Mouse (Mus musculus): ENCODE data around the gene Gabrp. TPM values are rescaled to one million over a fixed set of nuclear protein-coding genes. Genes with fewer than 3 reads are reported as not detected.

The Gabrp gene
- polyA plus RNA-seq, 1 experiment from 2014 or later = 2.7 TPM

- ATAC-seq (ENCODE audit: low FRiP score) = no peak
- H3K9me3 ChIP-seq (ENCODE audit: control insufficient read depth, low read length) = no peaks in the 10 kb centered on the region
Measured at GRCm38 (mm10) chr11:33586614-33587013, 7.9 kb upstream of the Gabrp start.

GRCm38 (mm10) chr11:33579621-33580020 lies 862 bp upstream of the Gabrp start:
- Histone ChIP-seq H3K4me2 (no peak overlapping the region), H3K36me3 (ENCODE audit: control insufficient read depth, insufficient read depth, low read length) (no peaks in the 10 kb centered on the region), H3K27ac (ENCODE audit: low read depth, low read length) (no peak overlapping the region), H3K27me3 (ENCODE audit: control insufficient read depth, insufficient read depth, low read length) (no peaks in the 10 kb centered on the region), H3K9ac (ENCODE audit: low read length) (no peak overlapping the region), H3K9me3 (ENCODE audit: control insufficient read depth, low read length) (no peaks in the 10 kb centered on the region), H3K4me3 (ENCODE audit: low read depth, low read length) (no peak overlapping the region), H3K4me1 (ENCODE audit: control insufficient read depth, insufficient read depth, low read length) (no peaks in the 10 kb centered on the region)
- DNase-seq (ENCODE audit: low spot score, missing footprints) (no peak), ATAC-seq (ENCODE audit: low FRiP score) (no peak)
- WGBS = 69% methylated on average over 3 of the region's 3 CpGs

More at GRCm38 (mm10) chr11:33586614-33587013, 7.9 kb upstream of the Gabrp start:
- Histone ChIP-seq H3K27ac (ENCODE audit: low read depth, low read length) (no peak overlapping the region), H3K9ac (ENCODE audit: low read length) (no peak overlapping the region), H3K4me1 (ENCODE audit: control insufficient read depth, insufficient read depth, low read length) (no peaks in the 10 kb centered on the region), H3K36me3 (ENCODE audit: control insufficient read depth, insufficient read depth, low read length) (no peaks in the 10 kb centered on the region), H3K4me2 (no peak overlapping the region), H3K4me3 (ENCODE audit: low read depth, low read length) (no peak overlapping the region), H3K27me3 (ENCODE audit: control insufficient read depth, insufficient read depth, low read length) (no peaks in the 10 kb centered on the region)
- DNase-seq (ENCODE audit: low spot score, missing footprints) = no peak
- WGBS = 85% methylated on average over 6 of the region's 6 CpGs

- DNase-seq (ENCODE audit: low spot score, missing footprints) = no peak
Measured at GRCm38 (mm10) chr11:33574944-33575343, 3.8 kb downstream of the Gabrp start.

GRCm38 (mm10) chr11:33570413-33570812 lies 8.3 kb downstream of the Gabrp start:
- Histone ChIP-seq H3K27ac (ENCODE audit: low read depth, low read length) (no peak overlapping the region), H3K27me3 (ENCODE audit: control insufficient read depth, insufficient read depth, low read length) (no peaks in the 10 kb centered on the region), H3K9ac (ENCODE audit: low read length) (no peak overlapping the region), H3K4me1 (ENCODE audit: control insufficient read depth, insufficient read depth, low read length) (no peaks in the 10 kb centered on the region), H3K4me2 (no peak overlapping the region), H3K4me3 (ENCODE audit: low read depth, low read length) (no peak overlapping the region), H3K9me3 (ENCODE audit: control insufficient read depth, low read length) (no peaks in the 10 kb centered on the region), H3K36me3 (ENCODE audit: control insufficient read depth, insufficient read depth, low read length) (no peaks in the 10 kb centered on the region)
- no peak for ATAC-seq (ENCODE audit: low FRiP score)
- DNase-seq (ENCODE audit: low spot score, missing footprints) = no peak

More at GRCm38 (mm10) chr11:33574944-33575343, 3.8 kb downstream of the Gabrp start:
- WGBS = 88% methylated on average over 3 of the region's 3 CpGs
- H3K4me3 ChIP-seq (ENCODE audit: low read depth, low read length) = no peak overlapping the region
- H3K36me3 ChIP-seq (ENCODE audit: control insufficient read depth, insufficient read depth, low read length) = no peaks in the 10 kb centered on the region
- no peak overlapping the region for H3K4me2 ChIP-seq
- H3K4me1 ChIP-seq (ENCODE audit: control insufficient read depth, insufficient read depth, low read length) = no peaks in the 10 kb centered on the region
- no peak overlapping the region for H3K27ac ChIP-seq (ENCODE audit: low read depth, low read length)
- ATAC-seq (ENCODE audit: low FRiP score) = no peak
- H3K9ac ChIP-seq (ENCODE audit: low read length) = no peak overlapping the region
- H3K9me3 ChIP-seq (ENCODE audit: control insufficient read depth, low read length) = no peaks in the 10 kb centered on the region
- H3K27me3 ChIP-seq (ENCODE audit: control insufficient read depth, insufficient read depth, low read length) = no peaks in the 10 kb centered on the region

- no peaks in the 10 kb centered on the region for H3K4me1 ChIP-seq (ENCODE audit: control insufficient read depth, insufficient read depth, low read length)
- H3K4me3 ChIP-seq (ENCODE audit: low read depth, low read length) = no peak overlapping the region
- DNase-seq (ENCODE audit: low spot score, missing footprints) = no peak
- H3K9me3 ChIP-seq (ENCODE audit: control insufficient read depth, low read length) = no peaks in the 10 kb centered on the region; the same call in 1 of the 2 replicates
- no peak overlapping the region for H3K4me2 ChIP-seq
- H3K9ac ChIP-seq (ENCODE audit: low read length) = no peak overlapping the region
- H3K36me3 ChIP-seq (ENCODE audit: control insufficient read depth, insufficient read depth, low read length) = no peaks in the 10 kb centered on the region
- ATAC-seq (ENCODE audit: low FRiP score) = no peak
- H3K27ac ChIP-seq (ENCODE audit: low read depth, low read length) = no peak overlapping the region
- no peaks in the 10 kb centered on the region for H3K27me3 ChIP-seq (ENCODE audit: control insufficient read depth, insufficient read depth, low read length)
- 87% methylated on average over 2 of the region's 2 CpGs for WGBS
Measured at GRCm38 (mm10) chr11:33563921-33564320, 14.8 kb downstream of the Gabrp start.

- DNase-seq (ENCODE audit: low spot score, missing footprints) (no peak), ATAC-seq (ENCODE audit: low FRiP score) (no peak)
- Histone ChIP-seq H3K27me3 (ENCODE audit: control insufficient read depth, insufficient read depth, low read length) (no peaks in the 10 kb centered on the region), H3K27ac (ENCODE audit: low read depth, low read length) (no peak overlapping the region), H3K9me3 (ENCODE audit: control insufficient read depth, low read length) (no peaks in the 10 kb centered on the region), H3K4me2 (no peak overlapping the region), H3K36me3 (ENCODE audit: control insufficient read depth, insufficient read depth, low read length) (no peaks in the 10 kb centered on the region), H3K9ac (ENCODE audit: low read length) (no peak overlapping the region), H3K4me3 (ENCODE audit: low read depth, low read length) (no peak overlapping the region), H3K4me1 (ENCODE audit: control insufficient read depth, insufficient read depth, low read length) (no peaks in the 10 kb centered on the region)
- WGBS = 84% methylated on average over 8 of the region's 8 CpGs
Measured at GRCm38 (mm10) chr11:33554123-33554522, 24.6 kb downstream of the Gabrp start.

GRCm38 (mm10) chr11:33550861-33551560 lies 27.7 kb downstream of the Gabrp start:
- WGBS = 79% methylated on average over 14 of the region's 14 CpGs
- Histone ChIP-seq H3K4me3 (ENCODE audit: low read depth, low read length) (no peak overlapping the region), H3K4me2 (no peak overlapping the region), H3K9ac (ENCODE audit: low read length) (no peak overlapping the region), H3K9me3 (ENCODE audit: control insufficient read depth, low read length) (no peaks in the 10 kb centered on the region), H3K36me3 (ENCODE audit: control insufficient read depth, insufficient read depth, low read length) (no peaks in the 10 kb centered on the region), H3K4me1 (ENCODE audit: control insufficient read depth, insufficient read depth, low read length) (no peaks in the 10 kb centered on the region), H3K27ac (ENCODE audit: low read depth, low read length) (no peak overlapping the region), H3K27me3 (ENCODE audit: control insufficient read depth, insufficient read depth, low read length) (no peaks in the 10 kb centered on the region)
- DNase-seq (ENCODE audit: low spot score, missing footprints) = no peak
- no peak for ATAC-seq (ENCODE audit: low FRiP score)

- Histone ChIP-seq H3K27me3 (ENCODE audit: control insufficient read depth, insufficient read depth, low read length) (no peaks in the 10 kb centered on the region), H3K4me3 (ENCODE audit: low read depth, low read length) (no peak overlapping the region), H3K4me1 (ENCODE audit: control insufficient read depth, insufficient read depth, low read length) (no peaks in the 10 kb centered on the region), H3K9ac (ENCODE audit: low read length) (no peak overlapping the region), H3K36me3 (ENCODE audit: control insufficient read depth, insufficient read depth, low read length) (no peaks in the 10 kb centered on the region), H3K4me2 (no peak overlapping the region), H3K9me3 (ENCODE audit: control insufficient read depth, low read length) (no peaks in the 10 kb centered on the region), H3K27ac (ENCODE audit: low read depth, low read length) (no peak overlapping the region)
- DNase-seq (ENCODE audit: low spot score, missing footprints) (no peak), ATAC-seq (ENCODE audit: low FRiP score) (no peak)
- 93% methylated on average over 2 of the region's 2 CpGs for WGBS
Measured at GRCm38 (mm10) chr11:33547386-33547785, 31.4 kb downstream of the Gabrp start.

GRCm38 (mm10) chr11:33544945-33545344 lies 33.8 kb downstream of the Gabrp start:
- no peak for DNase-seq (ENCODE audit: low spot score, missing footprints)
- Histone ChIP-seq H3K27ac (ENCODE audit: low read depth, low read length) (no peak overlapping the region), H3K27me3 (ENCODE audit: control insufficient read depth, insufficient read depth, low read length) (no peaks in the 10 kb centered on the region), H3K4me1 (ENCODE audit: control insufficient read depth, insufficient read depth, low read length) (peaks cover 2% of the 10 kb centered on the region; the same call in 1 of the 2 replicates), H3K4me2 (no peak overlapping the region), H3K9me3 (ENCODE audit: control insufficient read depth, low read length) (no peaks in the 10 kb centered on the region), H3K9ac (ENCODE audit: low read length) (no peak overlapping the region), H3K36me3 (ENCODE audit: control insufficient read depth, insufficient read depth, low read length) (no peaks in the 10 kb centered on the region), H3K4me3 (ENCODE audit: low read depth, low read length) (no peak overlapping the region)
- ATAC-seq (ENCODE audit: low FRiP score) = no peak
- WGBS = 94% methylated on average over 2 of the region's 2 CpGs

Data from midbrain, embryonic 11.5 days (tissue).